Mouse (Mus musculus): Measurements from ENCODE around the gene Troap. TPM values are rescaled to one million over a fixed set of nuclear protein-coding genes. Genes with fewer than 3 reads are reported as not detected.

Gene Troap
- 1 to 10 TPM; 1.2 to 2.6 TPM for total RNA-seq (2021)
- long read RNA-seq, experiment 1 = 0 reads
- long read RNA-seq, experiment 2 = 0 reads

- DNase-seq (ENCODE audit: low spot score in 2 of 2) = no peak
Observed at GRCm38 (mm10) chr15:99074019-99074599, at the start of gene Troap. Gene Troap, plus strand, starts transcription at chr15:99074575.

- peak; percentile 75 to 81 for DNase-seq (ENCODE audit: low spot score in 2 of 2)
Observed at GRCm38 (mm10) chr15:99024668-99025314, 49.6 kb upstream of the Troap start.

GRCm38 (mm10) chr15:99025414-99025813 is 49.0 kb upstream of the Troap start:
- no peak for DNase-seq (ENCODE audit: low spot score in 2 of 2)

GRCm38 (mm10) chr15:99026259-99026658 is 48.1 kb upstream of the Troap start:
- DNase-seq (ENCODE audit: low spot score in 2 of 2) = no peak

- no peak for DNase-seq (ENCODE audit: low spot score in 2 of 2)
Observed at GRCm38 (mm10) chr15:99027116-99027515, 47.3 kb upstream of the Troap start.

- DNase-seq (ENCODE audit: low spot score in 2 of 2) = no peak
Observed at GRCm38 (mm10) chr15:99028874-99029458, 45.4 kb upstream of the Troap start.

- DNase-seq (ENCODE audit: low spot score in 2 of 2) = peak in 1 of 2 experiments; percentile 35
Observed at GRCm38 (mm10) chr15:99029619-99030584, 44.5 kb upstream of the Troap start, which contains the start of gene Tuba1c. Gene Tuba1c, plus strand, starts transcription at chr15:99029891.

GRCm38 (mm10) chr15:99030585-99031387 is 43.6 kb upstream of the Troap start:
- no peak for DNase-seq (ENCODE audit: low spot score in 2 of 2)

GRCm38 (mm10) chr15:99031388-99031675 is 43.0 kb upstream of the Troap start:
- DNase-seq (ENCODE audit: low spot score in 2 of 2) = no peak

DNA sequence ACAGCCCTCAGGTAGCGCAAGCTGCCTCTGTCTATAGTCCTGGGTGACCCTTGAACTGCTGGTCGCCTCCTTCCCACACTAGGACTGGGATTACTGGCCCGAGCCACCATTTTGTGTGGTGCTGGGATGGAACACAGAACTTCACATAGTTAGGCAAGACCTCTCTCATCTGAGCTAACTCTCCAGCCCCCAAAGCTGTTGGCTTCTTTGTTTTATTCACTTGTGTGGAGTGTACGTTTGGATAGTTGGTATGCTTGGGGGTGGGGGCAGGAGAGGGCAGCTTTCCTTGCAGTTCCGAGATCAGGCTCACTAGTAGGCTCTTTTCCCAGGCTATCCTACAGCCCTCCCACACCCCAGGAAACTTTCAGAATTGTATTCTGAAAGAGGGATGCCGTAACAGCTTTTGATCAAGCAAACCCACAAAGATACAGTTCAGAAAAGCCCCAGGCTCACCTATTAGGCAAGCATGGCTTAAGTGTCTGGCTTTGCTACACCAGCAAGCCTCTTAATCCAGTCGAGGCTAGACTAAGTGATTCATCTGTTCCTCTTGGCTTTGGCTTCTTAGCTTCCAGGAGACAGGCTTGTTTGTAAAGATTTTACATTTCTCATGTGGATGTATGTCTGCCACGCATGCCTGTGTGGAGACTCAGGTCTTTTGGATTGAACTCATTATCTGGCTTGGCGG is 42.2 kb upstream of the Troap start:
- DNase-seq (ENCODE audit: low spot score in 2 of 2) = no peak

GRCm38 (mm10) chr15:99032726-99033250 is 41.6 kb upstream of the Troap start:
- no peak for DNase-seq (ENCODE audit: low spot score in 2 of 2)

- DNase-seq (ENCODE audit: low spot score in 2 of 2) = no peak
Observed at GRCm38 (mm10) chr15:99033498-99034270, 40.7 kb upstream of the Troap start.

- DNase-seq (ENCODE audit: low spot score in 2 of 2) = peak in 1 of 2 experiments; percentile 38
Observed at GRCm38 (mm10) chr15:99035431-99035830, 38.9 kb upstream of the Troap start.

- DNase-seq (ENCODE audit: low spot score in 2 of 2) = no peak
Observed at GRCm38 (mm10) chr15:99036249-99036905, 38.0 kb upstream of the Troap start.

DNA sequence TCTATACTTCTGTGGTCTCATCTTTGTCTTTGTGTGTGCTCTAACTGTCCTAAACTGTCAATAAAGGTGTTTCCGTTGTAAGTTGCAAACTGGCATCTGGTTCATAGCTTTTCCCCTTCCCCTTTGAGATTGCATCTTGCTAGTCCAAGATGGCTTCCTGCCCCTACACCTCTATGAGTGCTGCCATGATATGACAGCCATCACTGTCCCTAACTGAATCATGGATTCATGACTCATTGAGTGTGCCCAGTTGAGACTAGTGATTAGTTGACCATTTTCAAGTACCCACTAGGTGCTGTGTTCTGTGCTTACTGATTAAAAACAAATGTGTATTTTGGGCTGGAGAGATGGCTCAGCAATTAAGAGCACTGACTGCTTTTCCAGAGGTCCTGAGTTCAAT is 36.4 kb upstream of the Troap start:
- no peak for DNase-seq (ENCODE audit: low spot score in 2 of 2)

DNA sequence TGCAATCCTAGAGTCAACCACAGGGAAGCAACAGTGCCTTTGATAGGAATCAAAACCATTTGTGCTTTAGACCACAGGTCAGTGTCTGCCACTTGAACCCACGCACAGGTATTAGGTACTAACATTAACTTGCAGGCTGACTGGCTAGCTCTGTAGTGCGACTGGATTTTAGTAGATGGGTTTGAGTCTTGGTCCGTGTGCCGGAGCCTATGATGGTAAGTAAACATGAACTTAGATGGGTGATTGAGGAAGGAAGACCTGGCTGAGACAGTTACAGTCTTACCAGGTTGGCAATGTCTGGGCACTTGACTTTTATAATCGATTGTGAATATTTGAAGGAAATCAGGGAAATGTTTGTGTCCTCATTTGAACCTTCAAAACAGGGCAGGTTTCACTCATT is 35.6 kb upstream of the Troap start:
- no peak for DNase-seq (ENCODE audit: low spot score in 2 of 2)

- no peak for DNase-seq (ENCODE audit: low spot score in 2 of 2)
Observed at GRCm38 (mm10) chr15:99039306-99039705, 35.1 kb upstream of the Troap start.
